Mouse (Mus musculus) lung, postnatal 0 days (tissue): Measurements from ENCODE around the gene Pigt. TPM values are rescaled to one million over a fixed set of nuclear protein-coding genes. Genes with fewer than 3 reads are reported as not detected.

Experiments
- ATAC-seq: fragments of 200-750 bp; cut with Nextera tagmentation; 2 replicates; pipeline ENCODE4 v1.8.0; 2017; ENCODE audit warnings: moderate library complexity
- DNase-seq: peaks from one replicate; pipeline ENCODE4 v3.0.0-alpha.2; 2016; ENCODE audit warnings: low spot score
- H3K27ac ChIP-seq: fragments of 300-500 bp; sonication (generic); 2 replicates; pipeline ENCODE4 v1.5.1; 2014; ENCODE audit warnings: antibody characterized with exemption, mild to moderate bottlenecking, low read length, mixed read lengths
- H3K27me3 ChIP-seq: fragments of 300-500 bp; sonication (generic); replicated peaks from 2 replicates; pipeline ENCODE4 v1.6.1; 2014; ENCODE audit warnings: low read length, mixed read lengths; ENCODE audit not compliant: insufficient read depth
- H3K36me3 ChIP-seq: fragments of 300-500 bp; sonication (generic); 2 replicates; pipeline ENCODE4 v1.6.1; 2014; ENCODE audit warnings: low read length, mixed read lengths; ENCODE audit not compliant: insufficient read depth
- H3K4me1 ChIP-seq: fragments of 300-500 bp; sonication (generic); 2 replicates; pipeline ENCODE4 v1.6.1; 2014; ENCODE audit warnings: antibody characterized with exemption, low read depth, low read length, mixed read lengths; ENCODE audit not compliant: insufficient read depth
- H3K4me2 ChIP-seq: fragments of 300-500 bp; sonication (generic); replicated peaks from 2 replicates; pipeline ENCODE4 v1.6.1; 2014; ENCODE audit warnings: low read depth, mild to moderate bottlenecking, low read length, moderate library complexity, mixed read lengths
- H3K4me3 ChIP-seq: fragments of 300-500 bp; sonication (generic); 2 replicates; pipeline ENCODE4 v1.5.1; 2014; ENCODE audit warnings: low read depth, low read length
- H3K9ac ChIP-seq: fragments of 300-500 bp; sonication (generic); replicated peaks from 2 replicates; pipeline ENCODE4 v1.6.1; 2014; ENCODE audit warnings: low read depth, mild to moderate bottlenecking
- H3K9me3 ChIP-seq: fragments of 300-500 bp; sonication (generic); 2 replicates; pipeline ENCODE4 v1.6.1; 2016; ENCODE audit warnings: low read length, mixed read lengths
- CTCF ChIP-seq: IDR thresholded peaks from 2 replicates; pipeline ENCODE4 v1.5.1; 2016; ENCODE audit warnings: antibody characterized with exemption, mild to moderate bottlenecking
- EP300 ChIP-seq: IDR thresholded peaks from 2 replicates; pipeline ENCODE4 v1.6.1; 2016; ENCODE audit warnings: antibody characterized with exemption, mild to moderate bottlenecking, control low read depth
- WGBS: fragments of 180-500 bp; shearing (Covaris S2); extraction: QIAGEN DNeasy Blood & Tissue Kit; methylation state at CpG from one replicate; pipeline ENCODE4 v1.1.7; 2014; 5-methylcytosine and 5-hydroxymethylcytosine counted together
- polyA plus RNA-seq: library from polyadenylated mRNA; unstranded; fragments of >200 nt; fragmentation: Nextera tagmentation; extraction: Ambion mirVana; gene quantifications from 2 replicates; pipeline ENCODE4 v1.2.1, GENCODE M21; 2015

Gene Pigt
- polyA plus RNA-seq, 1 experiment from 2014 or later: 54.8 TPM

GRCm38 (mm10) chr2:164453047-164453757, 44.1 kb upstream of the Pigt start:
- WGBS: 30% methylated on average over 14 of the region's 14 CpGs
- H3K27me3 ChIP-seq: no peaks in the 10 kb centered on the region
- DNase-seq (peak; percentile 65), ATAC-seq (no peak)
- no peaks in the 10 kb centered on the region for H3K9me3 ChIP-seq
- peak overlapping the region; percentile 57 for H3K27ac ChIP-seq
- no peaks in the 10 kb centered on the region for H3K36me3 ChIP-seq
- TF ChIP-seq EP300 (peak; percentile 56), CTCF (no peak)
- peaks cover 45% of the 10 kb centered on the region for H3K4me1 ChIP-seq
- no peak overlapping the region; the same call in 1 of the 2 replicates for H3K4me2 ChIP-seq
- H3K9ac ChIP-seq: no peak overlapping the region
- H3K4me3 ChIP-seq: no peak overlapping the region

GRCm38 (mm10) chr2:164453887-164454500, 43.3 kb upstream of the Pigt start:
- H3K4me3 ChIP-seq: no peak overlapping the region
- no peaks in the 10 kb centered on the region for H3K9me3 ChIP-seq
- no peaks in the 10 kb centered on the region for H3K27me3 ChIP-seq
- peaks cover 41% of the 10 kb centered on the region for H3K4me1 ChIP-seq
- peak overlapping the region; percentile 90 for H3K27ac ChIP-seq
- no peak for DNase-seq
- TF ChIP-seq CTCF (no peak), EP300 (no peak)
- H3K36me3 ChIP-seq: no peaks in the 10 kb centered on the region
- H3K9ac ChIP-seq: no peak overlapping the region
- no peak overlapping the region for H3K4me2 ChIP-seq
- ATAC-seq: no peak
- 53% methylated on average over 7 of the region's 7 CpGs for WGBS

- ATAC-seq (peak; percentile 67), DNase-seq (peak; percentile 96)
- H3K4me1 ChIP-seq: peaks cover 41% of the 10 kb centered on the region
These were observed 42.5 kb upstream of the Pigt start for GRCm38 (mm10) chr2:164454846-164455245.

GRCm38 (mm10) chr2:164455421-164456190, 41.7 kb upstream of the Pigt start:
- no peaks in the 10 kb centered on the region for H3K36me3 ChIP-seq
- peaks cover 41% of the 10 kb centered on the region for H3K4me1 ChIP-seq
- 35% methylated on average over 6 of the region's 6 CpGs for WGBS
- peak; percentile 90 for DNase-seq
- peak overlapping the region; percentile 25; the same call in 1 of the 2 replicates for H3K4me2 ChIP-seq
- TF ChIP-seq CTCF (no peak), EP300 (peak; percentile 47)
- H3K9me3 ChIP-seq: no peaks in the 10 kb centered on the region
- H3K27me3 ChIP-seq: no peaks in the 10 kb centered on the region
- H3K27ac ChIP-seq: peak overlapping the region; percentile 90
- no peak overlapping the region for H3K4me3 ChIP-seq
- peak; percentile 31 for ATAC-seq
- no peak overlapping the region for H3K9ac ChIP-seq

More at GRCm38 (mm10) chr2:164454846-164455245, 42.5 kb upstream of the Pigt start:
- Histone ChIP-seq H3K4me2 (peak overlapping the region; percentile 25; the same call in 1 of the 2 replicates), H3K9ac (no peak overlapping the region), H3K4me3 (no peak overlapping the region), H3K27ac (peak overlapping the region; percentile 90), H3K9me3 (no peaks in the 10 kb centered on the region), H3K27me3 (no peaks in the 10 kb centered on the region), H3K36me3 (no peaks in the 10 kb centered on the region)
- TF ChIP-seq EP300 (peak; percentile 71), CTCF (no peak)
- WGBS: 11% methylated on average over 10 of the region's 10 CpGs

GRCm38 (mm10) chr2:164456413-164456812, 40.9 kb upstream of the Pigt start:
- H3K27ac ChIP-seq: peak overlapping the region; percentile 90
- TF ChIP-seq CTCF (no peak), EP300 (no peak)
- H3K4me2 ChIP-seq: peak overlapping the region; percentile 47
- no peaks in the 10 kb centered on the region for H3K27me3 ChIP-seq
- H3K9ac ChIP-seq: no peak overlapping the region
- 54% methylated on average over 1 of the region's 1 CpGs for WGBS
- no peak overlapping the region for H3K4me3 ChIP-seq
- DNase-seq: no peak
- H3K4me1 ChIP-seq: peaks cover 41% of the 10 kb centered on the region
- H3K36me3 ChIP-seq: no peaks in the 10 kb centered on the region
- H3K9me3 ChIP-seq: no peaks in the 10 kb centered on the region
- no peak for ATAC-seq

GRCm38 (mm10) chr2:164456864-164457300, 40.4 kb upstream of the Pigt start, which contains the start of gene Sys1:
Gene Sys1, plus strand, starts transcription at chr2:164456964.
- Histone ChIP-seq H3K27me3 (no peaks in the 10 kb centered on the region), H3K4me3 (no peak within 1 kb of the TSS), H3K9me3 (no peaks in the 10 kb centered on the region), H3K36me3 (no peaks in the 10 kb centered on the region), H3K9ac (no peak within 1 kb of the TSS), H3K27ac (peak within 1 kb of the TSS; percentile 90), H3K4me2 (peak within 1 kb of the TSS; percentile 47), H3K4me1 (peaks cover 41% of the 10 kb centered on the region)
- peak; percentile 60 for DNase-seq
- TF ChIP-seq CTCF (peak; percentile 46), EP300 (no peak)
- ATAC-seq: no peak
- WGBS: 2% methylated on average over 7 of the region's 7 CpGs
